Mouse (Mus musculus) neutrophil, adult 83 days (primary cell): Measurements from ENCODE around the gene Wdr63. TPM values are rescaled to one million over a fixed set of nuclear protein-coding genes. Genes with fewer than 3 reads are reported as not detected.

Experiments
- total RNA-seq, 2 experiments: library from RNA; stranded (reverse); gene quantifications; one replicate each; pipeline ENCODE4 v1.2.4; 2023

Wdr63 gene
- not detected for total RNA-seq

DNA sequence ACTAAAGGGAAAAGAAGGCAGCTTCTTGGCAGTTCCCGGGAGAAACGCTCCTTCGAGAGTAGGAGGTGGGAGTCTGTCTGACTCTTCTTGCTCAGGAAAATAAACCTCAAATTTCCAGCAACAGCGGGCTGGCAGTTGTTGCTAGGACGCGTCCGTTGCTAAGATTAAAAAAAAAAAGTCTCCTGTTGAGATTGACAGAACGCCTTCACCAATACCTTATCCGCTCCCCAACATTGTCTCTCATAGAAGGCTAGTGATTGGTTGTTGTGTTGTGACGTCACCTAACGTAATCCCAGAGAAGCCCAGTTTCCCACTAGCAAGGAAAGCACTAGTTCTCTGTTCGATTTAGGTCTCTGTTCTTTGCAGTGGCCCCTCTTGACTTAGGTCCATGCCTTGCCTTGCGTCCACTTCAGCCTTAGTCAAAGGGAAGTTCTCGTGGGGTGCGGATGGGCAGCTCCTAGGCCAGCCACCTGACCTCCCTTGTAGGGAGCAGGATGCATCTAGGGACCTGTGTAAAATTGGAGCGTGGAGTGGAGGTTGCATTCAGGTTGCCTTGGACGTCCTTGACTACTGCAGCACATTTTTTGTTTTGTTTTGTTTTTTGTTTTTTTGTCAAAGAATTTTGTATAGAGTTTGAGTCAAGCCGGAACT lies at the start of gene Wdr63:
Gene Wdr63 (minus strand): TSS at position 210 of the 651 bp plus-strand sequence.

DNA sequence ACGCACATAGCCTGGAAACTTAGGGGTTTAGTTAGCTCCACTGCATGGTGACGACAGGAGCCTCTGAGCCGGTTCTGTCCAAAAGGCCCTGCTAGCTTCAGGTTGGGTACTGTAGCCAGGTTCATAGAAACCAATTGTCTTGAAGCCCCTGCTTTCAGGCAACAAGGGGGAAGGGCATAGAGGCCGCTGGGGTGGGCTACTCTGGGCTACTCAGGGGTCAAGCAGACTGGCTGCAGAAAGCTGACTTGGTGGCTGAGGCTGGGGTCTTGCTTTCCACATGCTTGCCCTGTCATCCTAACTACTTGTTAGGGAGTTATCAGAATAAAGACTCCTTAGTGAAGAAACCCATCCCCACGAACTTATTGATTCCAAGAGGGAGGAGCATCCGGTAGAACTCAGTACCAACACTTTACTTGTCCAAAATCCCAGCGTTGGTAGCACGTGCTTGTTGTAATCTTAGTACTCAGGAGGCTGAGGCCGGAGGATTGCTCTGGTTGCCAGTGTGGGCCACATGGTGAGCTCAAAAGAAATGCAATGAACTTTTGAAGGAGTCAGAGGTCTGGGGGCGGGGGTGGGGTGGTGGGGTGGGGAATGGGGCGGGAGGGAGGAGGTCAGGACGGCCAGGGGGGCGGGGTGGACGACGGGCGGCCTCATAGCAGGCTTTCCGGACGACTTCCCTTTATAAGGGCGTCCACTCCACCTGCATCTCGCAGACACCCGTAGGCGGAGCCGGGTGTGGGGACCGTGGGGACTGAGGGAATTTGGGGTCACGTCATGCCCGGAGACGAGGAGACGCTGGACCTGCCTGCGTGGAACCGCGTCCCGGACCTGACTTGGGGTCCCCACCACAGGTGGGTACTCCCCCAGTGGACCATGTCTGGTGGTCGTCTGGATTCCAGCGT lies 41.5 kb upstream of the Wdr63 start, which contains the start of gene Mcoln2:
Gene Mcoln2 (plus strand): TSS at position 678 of the 902 bp plus-strand sequence.

DNA sequence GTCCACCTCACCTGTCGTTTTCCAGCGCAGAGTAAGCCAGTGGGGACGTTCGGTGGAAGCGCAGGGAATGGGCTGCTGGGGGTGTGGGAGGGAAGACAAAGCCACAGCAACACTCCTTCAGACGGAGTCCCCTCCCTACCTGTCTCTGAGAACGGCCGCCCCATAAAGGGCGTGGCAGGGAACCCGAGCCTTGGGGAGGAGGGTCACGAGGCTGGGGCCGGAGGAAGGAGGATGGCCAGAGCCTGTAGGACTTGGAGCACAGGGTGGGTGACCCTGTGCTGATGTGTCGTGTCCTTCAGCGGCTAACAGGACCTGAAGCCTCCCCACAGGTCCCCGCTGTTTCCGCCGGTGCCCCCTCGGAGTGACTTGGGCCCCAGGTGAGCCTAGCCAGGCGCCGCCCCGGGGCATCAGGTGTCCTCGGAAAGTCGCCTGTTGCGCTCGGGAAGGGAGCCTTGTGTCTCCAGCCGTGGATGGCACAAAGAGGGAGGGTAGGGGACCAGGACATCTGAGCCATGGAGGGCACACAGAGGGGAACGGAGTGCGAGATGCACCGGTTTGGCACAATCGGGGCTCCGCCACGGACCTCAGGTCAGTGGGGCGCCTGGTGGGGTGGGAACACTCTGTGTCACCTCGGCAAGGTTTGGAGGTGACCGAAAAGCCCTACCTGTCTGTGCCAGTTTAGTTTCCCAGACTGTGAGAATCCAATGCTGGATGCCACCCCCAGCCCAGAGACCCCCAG lies 9.5 kb upstream of the Wdr63 start, which contains the start of gene Mcoln3:
Gene Mcoln3 (plus strand): TSS at position 193 of the 739 bp plus-strand sequence.

Other genes with a start within 250 kb of the Wdr63 start
- gene Bcl10, start 185.3 kb downstream of the Wdr63 start, total RNA-seq, result 10 to 100 TPM; 62.2 to 83.1 TPM
- 10 to 100 TPM; 28.5 to 30.4 TPM for gene 2410004B18Rik, start 170.1 kb downstream of the Wdr63 start, total RNA-seq
- gene Syde2, start 120.3 kb downstream of the Wdr63 start, total RNA-seq, result under 1 TPM; 0.13 to 0.22 TPM
- not detected for gene Mcoln3, start 9.3 kb upstream of the Wdr63 start, total RNA-seq
- under 1 TPM in 1 of 2 experiments, not detected in 1; 0.53 TPM for gene Mcoln2, start 41.7 kb upstream of the Wdr63 start, total RNA-seq
- under 1 TPM in 1 of 2 experiments, not detected in 1; 0.15 TPM for gene Lpar3, start 112.8 kb upstream of the Wdr63 start, total RNA-seq